Mouse (Mus musculus): ENCODE measurements at regions not wholly inside any gene's neighbourhood (a gene's known extent, or its start where the extent isn't known, plus 50 kb on each side); places are given as distances from the start of the nearest gene placed in this dataset.

- TF ChIP-seq POLR2A (IDR thresholded peaks at IDR 0.05; ENCODE audit: low read depth, low read length), result no peak
- TF ChIP-seq CTCF (IDR thresholded peaks at IDR 0.05; ENCODE audit: borderline replicate concordance, insufficient read depth, low read length), result no peak
- Histone ChIP-seq H3K4me3 (ENCODE audit: insufficient read depth, low read length) (no peak overlapping the region), H3K4me1 (ENCODE audit: control insufficient read depth, insufficient read depth, low read length) (0 out of 2 replicates have a peak, but pooled peaks cover 3% of the 10 kb centered on the region), H3K27ac (ENCODE audit: insufficient read depth, low read length) (peak overlapping the region; percentile 52)
These were observed 368.3 kb upstream of the Ctso start for GRCm38 (mm10) chr3:81563858-81564756.

GRCm38 (mm10) chr3:81564757-81565063, 367.7 kb upstream of the Ctso start:
- no peak for TF ChIP-seq CTCF (IDR thresholded peaks at IDR 0.05; ENCODE audit: borderline replicate concordance, insufficient read depth, low read length)
- TF ChIP-seq POLR2A (IDR thresholded peaks at IDR 0.05; ENCODE audit: low read depth, low read length), result no peak
- Histone ChIP-seq H3K27ac (ENCODE audit: insufficient read depth, low read length) (no peak overlapping the region), H3K4me1 (ENCODE audit: control insufficient read depth, insufficient read depth, low read length) (0 out of 2 replicates have a peak, but pooled peaks cover 3% of the 10 kb centered on the region), H3K4me3 (ENCODE audit: insufficient read depth, low read length) (no peak overlapping the region)

GRCm38 (mm10) chr3:81583387-81584027, 348.9 kb upstream of the Ctso start:
- Histone ChIP-seq H3K4me3 (ENCODE audit: insufficient read depth, low read length) (no peak overlapping the region), H3K27ac (ENCODE audit: insufficient read depth, low read length) (no peak overlapping the region), H3K4me1 (ENCODE audit: control insufficient read depth, insufficient read depth, low read length) (no peaks in the 10 kb centered on the region)
- TF ChIP-seq CTCF (IDR thresholded peaks at IDR 0.05; ENCODE audit: borderline replicate concordance, insufficient read depth, low read length) (no peak), POLR2A (IDR thresholded peaks at IDR 0.05; ENCODE audit: low read depth, low read length) (no peak)

GRCm38 (mm10) chr3:81589109-81589508, 343.3 kb upstream of the Ctso start:
- Histone ChIP-seq H3K4me1 (ENCODE audit: control insufficient read depth, insufficient read depth, low read length) (no peaks in the 10 kb centered on the region), H3K27ac (ENCODE audit: insufficient read depth, low read length) (no peak overlapping the region), H3K4me3 (ENCODE audit: insufficient read depth, low read length) (no peak overlapping the region)
- TF ChIP-seq POLR2A (IDR thresholded peaks at IDR 0.05; ENCODE audit: low read depth, low read length), result no peak
- no peak for TF ChIP-seq CTCF (IDR thresholded peaks at IDR 0.05; ENCODE audit: borderline replicate concordance, insufficient read depth, low read length)

- H3K4me3 ChIP-seq (ENCODE audit: insufficient read depth, low read length), result no peak overlapping the region
- TF ChIP-seq CTCF (IDR thresholded peaks at IDR 0.05; ENCODE audit: borderline replicate concordance, insufficient read depth, low read length) (no peak), POLR2A (IDR thresholded peaks at IDR 0.05; ENCODE audit: low read depth, low read length) (no peak)
- H3K27ac ChIP-seq (ENCODE audit: insufficient read depth, low read length), result peak overlapping the region; percentile 23; the same call in 1 of the 2 replicates
- no peaks in the 10 kb centered on the region for H3K4me1 ChIP-seq (ENCODE audit: control insufficient read depth, insufficient read depth, low read length)
These were observed 303.2 kb upstream of the Ctso start for GRCm38 (mm10) chr3:81629157-81629556.

GRCm38 (mm10) chr3:81658490-81658889, 273.9 kb upstream of the Ctso start:
- no peaks in the 10 kb centered on the region for H3K4me1 ChIP-seq (ENCODE audit: control insufficient read depth, insufficient read depth, low read length)
- H3K27ac ChIP-seq (ENCODE audit: insufficient read depth, low read length), result no peak overlapping the region
- no peak overlapping the region for H3K4me3 ChIP-seq (ENCODE audit: insufficient read depth, low read length)
- TF ChIP-seq POLR2A (IDR thresholded peaks at IDR 0.05; ENCODE audit: low read depth, low read length) (no peak), CTCF (IDR thresholded peaks at IDR 0.05; ENCODE audit: borderline replicate concordance, insufficient read depth, low read length) (no peak)

GRCm38 (mm10) chr3:81661620-81662019, 270.8 kb upstream of the Ctso start:
- TF ChIP-seq CTCF (IDR thresholded peaks at IDR 0.05; ENCODE audit: borderline replicate concordance, insufficient read depth, low read length) (no peak), POLR2A (IDR thresholded peaks at IDR 0.05; ENCODE audit: low read depth, low read length) (no peak)
- Histone ChIP-seq H3K4me3 (ENCODE audit: insufficient read depth, low read length) (no peak overlapping the region), H3K27ac (ENCODE audit: insufficient read depth, low read length) (no peak overlapping the region), H3K4me1 (ENCODE audit: control insufficient read depth, insufficient read depth, low read length) (no peaks in the 10 kb centered on the region)

GRCm38 (mm10) chr3:81666262-81666661, 266.1 kb upstream of the Ctso start:
- TF ChIP-seq POLR2A (IDR thresholded peaks at IDR 0.05; ENCODE audit: low read depth, low read length) (no peak), CTCF (IDR thresholded peaks at IDR 0.05; ENCODE audit: borderline replicate concordance, insufficient read depth, low read length) (no peak)
- H3K4me1 ChIP-seq (ENCODE audit: control insufficient read depth, insufficient read depth, low read length), result no peaks in the 10 kb centered on the region

GRCm38 (mm10) chr3:81676570-81676969, 255.8 kb upstream of the Ctso start:
- no peaks in the 10 kb centered on the region for H3K4me1 ChIP-seq (ENCODE audit: control insufficient read depth, insufficient read depth, low read length)
- no peak overlapping the region for H3K27ac ChIP-seq (ENCODE audit: insufficient read depth, low read length)
- TF ChIP-seq CTCF (IDR thresholded peaks at IDR 0.05; ENCODE audit: borderline replicate concordance, insufficient read depth, low read length) (no peak), POLR2A (IDR thresholded peaks at IDR 0.05; ENCODE audit: low read depth, low read length) (no peak)
- H3K4me3 ChIP-seq (ENCODE audit: insufficient read depth, low read length), result no peak overlapping the region

More at GRCm38 (mm10) chr3:81666262-81666661, 266.1 kb upstream of the Ctso start:
- Histone ChIP-seq H3K27ac (ENCODE audit: insufficient read depth, low read length) (no peak overlapping the region), H3K4me3 (ENCODE audit: insufficient read depth, low read length) (no peak overlapping the region)

Data from embryonic fibroblast, embryonic 13.5 days (primary cell).